Mouse (Mus musculus): Measurements from ENCODE around the gene Sult1a1.

The Sult1a1 gene

DNA sequence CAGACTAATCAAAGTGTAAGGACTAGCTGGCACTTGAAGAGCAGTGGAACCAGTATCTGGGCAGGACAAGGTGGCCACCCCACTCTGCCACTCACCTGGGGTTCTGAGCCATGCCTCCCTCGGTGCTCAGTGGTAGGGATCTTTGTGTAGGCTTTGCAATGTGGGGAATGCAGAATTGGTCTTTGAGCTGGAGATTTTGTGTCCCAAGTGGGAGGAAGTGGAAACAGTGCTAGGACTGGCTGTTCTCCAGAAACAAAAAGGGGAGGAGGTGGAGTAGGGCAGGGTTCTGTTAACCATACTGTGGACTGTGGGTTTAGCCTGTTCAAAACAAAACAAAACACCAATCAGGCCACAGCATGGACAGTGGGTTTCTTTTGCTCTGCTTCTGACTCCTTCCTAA lies at the start of gene Sult1a1:
TSS of gene Sult1a1 (minus strand) at position 226 of the 400 bp plus-strand sequence.
- CTCF ChIA-PET: no interaction called here

DNA sequence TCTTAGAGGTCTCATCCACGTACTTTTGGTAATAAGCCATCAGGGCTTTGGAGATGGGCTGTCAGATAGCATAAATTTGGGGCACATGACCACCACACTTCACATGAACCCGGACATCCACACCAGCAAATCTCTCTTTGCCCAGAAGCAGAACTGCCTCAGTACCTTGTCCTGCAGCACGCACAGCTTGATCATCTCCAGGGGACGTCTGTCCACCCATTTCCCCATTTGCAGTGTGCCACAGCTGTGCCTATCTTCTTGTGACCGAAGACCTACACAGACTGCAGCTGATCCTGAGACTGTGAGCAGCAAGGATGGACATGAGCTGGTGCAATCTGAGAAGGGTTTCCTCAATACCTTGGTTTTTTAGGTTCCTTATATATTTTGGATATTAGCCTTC lies 49.4 kb upstream of the Sult1a1 start:
- CTCF ChIA-PET: no interaction called here

DNA sequence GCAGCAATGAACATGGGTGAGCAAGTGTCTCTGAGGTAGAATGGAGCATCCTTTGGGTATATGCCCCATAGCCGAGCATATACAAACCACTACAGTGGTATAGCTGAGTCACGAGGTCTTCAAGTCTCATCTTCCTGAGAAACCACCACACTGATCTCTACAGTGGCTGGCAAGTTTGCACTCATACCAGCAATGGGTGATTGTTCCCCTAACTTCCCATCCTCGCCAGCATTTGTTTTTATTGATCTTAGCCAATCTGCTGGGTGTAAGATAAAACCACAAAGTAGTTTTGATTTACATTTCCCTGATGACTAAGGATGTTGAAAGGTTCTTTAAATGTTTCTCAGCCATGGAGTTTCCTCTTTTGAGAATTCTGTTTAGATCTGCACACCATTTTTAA lies 48.8 kb upstream of the Sult1a1 start:
- CTCF ChIA-PET: no interaction called here

DNA sequence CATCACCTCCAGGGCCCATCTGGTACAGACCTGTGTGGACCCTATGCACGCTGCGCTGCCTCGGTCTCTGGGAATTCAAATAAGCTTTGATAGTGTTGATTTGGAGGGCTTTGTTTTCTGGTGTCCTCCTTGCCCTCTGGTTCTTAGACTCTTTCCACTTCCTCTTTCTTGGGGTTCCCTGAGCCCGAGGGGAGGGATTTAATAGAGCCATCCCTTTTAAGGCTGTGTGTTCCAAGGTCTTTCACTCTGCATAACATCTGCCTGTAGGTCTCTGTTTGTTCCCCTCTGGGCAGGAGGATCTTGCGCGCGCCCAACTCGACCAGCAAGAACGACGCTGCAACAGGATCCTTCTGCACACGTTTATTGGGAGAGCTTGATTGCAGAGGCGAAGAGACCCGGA lies 45.4 kb upstream of the Sult1a1 start:
- CTCF ChIA-PET: interaction anchor here (0.6 to 0.7 kb wide), 3 partner anchors 9 to 455 kb away, joined by 3 to 7 read pairs (median 5); no protein-coding TSS in a partner anchor

DNA sequence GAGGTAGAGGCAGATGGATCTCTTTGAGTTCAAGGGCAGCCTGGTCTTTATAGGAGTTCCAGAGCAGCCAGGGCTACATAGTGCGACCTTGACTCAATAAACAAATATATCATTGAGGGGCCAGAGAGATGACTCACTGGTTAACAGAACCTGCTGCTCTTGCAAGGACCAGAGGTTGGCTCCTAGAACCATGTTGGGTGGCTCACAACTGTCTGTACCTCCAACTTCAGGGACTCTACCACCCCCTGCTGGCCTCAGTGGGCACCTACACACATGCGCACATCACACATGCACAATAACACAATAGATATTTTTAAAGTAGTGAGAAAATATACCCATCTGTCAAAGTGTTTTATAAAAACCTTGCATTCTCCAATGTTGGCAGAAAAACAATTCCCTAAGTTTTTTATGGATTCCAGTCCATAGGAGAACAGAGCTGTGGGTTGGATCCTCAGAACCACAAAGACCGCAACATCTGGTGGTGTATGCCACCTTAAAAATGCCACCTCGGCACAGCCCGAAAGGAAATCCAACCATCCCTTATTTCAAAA lies 42.6 kb upstream of the Sult1a1 start:
- CTCF ChIA-PET: no interaction called here

DNA sequence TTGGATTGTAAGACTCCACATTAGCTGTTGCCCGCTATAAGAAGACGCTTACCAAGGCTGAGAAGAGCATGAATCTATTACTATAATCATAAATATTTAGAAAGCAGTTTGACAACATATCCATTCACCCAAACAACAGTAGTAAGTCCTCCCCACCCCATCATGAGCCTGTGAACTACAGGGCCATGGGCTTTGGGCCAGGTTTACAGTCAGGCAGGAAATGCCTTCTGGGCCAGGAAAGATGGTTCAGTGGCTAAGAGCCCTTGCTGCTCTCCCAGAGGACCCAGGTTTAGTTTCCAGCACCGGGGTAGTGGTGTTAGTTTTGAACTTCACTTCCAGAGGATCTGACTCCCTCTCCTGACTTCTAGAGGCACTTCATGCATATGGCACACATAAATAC lies 41.3 kb upstream of the Sult1a1 start:
- CTCF ChIA-PET: no interaction called here

DNA sequence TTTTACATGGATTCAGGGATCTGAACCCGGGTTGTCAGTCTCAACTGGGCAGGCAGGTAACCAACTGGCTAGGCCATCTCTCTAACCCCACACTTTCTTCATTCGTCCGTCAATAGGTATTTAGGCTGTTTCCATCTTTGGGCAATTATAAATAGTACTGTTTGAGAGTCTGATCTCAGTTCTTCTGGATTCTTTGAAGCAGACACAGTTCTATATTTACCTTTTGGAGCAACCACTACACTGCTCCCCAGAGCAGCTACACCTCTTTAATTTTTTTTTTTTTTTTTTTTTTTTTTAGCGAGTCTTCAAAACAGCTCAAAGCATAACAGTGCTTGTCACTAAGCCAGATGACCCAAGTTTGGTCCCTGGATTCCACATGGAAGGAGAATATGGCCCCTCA lies 39.4 kb upstream of the Sult1a1 start:
- CTCF ChIA-PET: no interaction called here

DNA sequence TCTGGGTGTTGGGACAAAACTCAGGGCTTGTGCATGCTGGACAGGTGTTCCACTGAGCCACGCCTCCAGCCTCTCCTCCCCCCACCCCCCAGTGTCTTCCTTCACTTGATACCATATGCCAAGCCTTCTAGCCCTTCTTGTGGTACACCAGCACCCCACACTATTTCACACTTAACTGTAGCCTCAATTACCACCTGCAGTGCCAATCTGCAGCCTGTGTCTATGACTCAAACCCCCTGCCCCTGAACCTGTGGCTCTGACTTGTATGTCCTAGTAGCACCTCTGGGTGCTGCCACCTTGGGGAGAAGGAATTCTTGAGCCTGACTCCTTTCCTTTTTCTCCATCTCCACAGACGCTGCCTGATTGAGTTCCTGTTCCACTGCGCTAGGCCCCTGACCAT lies 35.7 kb upstream of the Sult1a1 start:
- CTCF ChIA-PET: no interaction called here

DNA sequence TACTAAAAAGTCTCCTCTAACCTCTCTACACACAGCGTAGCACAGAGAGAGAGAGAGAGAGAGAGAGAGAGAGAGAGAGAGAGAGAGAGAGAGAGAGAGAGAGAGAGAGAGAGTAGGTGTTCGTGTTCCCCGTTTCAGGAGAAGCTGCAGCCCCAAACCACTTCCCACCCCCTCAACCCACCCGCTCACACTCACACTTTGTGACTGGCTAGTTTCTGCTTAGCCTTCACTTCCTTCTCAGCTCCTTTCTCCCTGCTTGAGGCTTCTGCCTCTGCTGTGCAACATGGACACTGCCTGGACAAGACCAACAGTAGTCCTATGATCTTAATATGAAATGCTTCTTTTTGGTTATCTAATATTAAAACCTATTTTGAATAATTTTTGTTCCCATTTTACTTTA lies 34.0 kb upstream of the Sult1a1 start:
- CTCF ChIA-PET: no interaction called here

DNA sequence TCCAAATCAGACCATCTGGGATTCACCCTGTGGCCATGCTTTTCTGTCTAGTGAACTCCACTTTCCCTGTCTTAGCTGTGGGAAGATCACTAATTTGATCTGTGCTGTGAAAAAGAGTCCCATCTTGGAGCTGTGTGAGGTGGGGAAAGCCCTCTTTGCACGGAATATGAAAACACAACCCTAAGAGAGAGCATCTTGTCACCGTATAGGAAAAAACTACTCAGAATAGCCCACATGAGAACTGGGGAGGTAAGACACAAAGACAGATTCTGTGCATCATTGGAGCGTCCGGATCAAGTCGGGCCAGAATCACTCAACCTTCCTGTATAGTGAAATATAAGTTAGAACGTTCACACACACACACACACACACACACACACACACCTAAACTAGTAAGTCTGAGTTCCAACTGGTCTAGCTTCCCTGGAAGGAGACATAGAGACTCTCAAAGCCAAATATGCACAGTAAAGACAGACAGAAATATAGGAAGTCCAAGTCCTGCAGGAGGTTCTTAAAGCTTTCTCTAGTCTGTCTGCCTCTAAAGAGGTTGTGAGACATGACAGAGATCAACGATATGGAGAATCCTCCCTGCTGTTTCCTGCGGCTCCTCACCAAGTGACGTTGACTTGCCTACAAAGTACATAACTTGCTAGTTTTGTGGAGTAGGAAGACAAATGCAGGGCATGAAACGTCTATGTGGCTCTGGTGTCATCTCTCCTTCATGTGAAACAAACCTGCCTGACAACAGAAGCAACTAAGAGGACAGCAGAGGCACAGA lies 32.1 kb upstream of the Sult1a1 start:
- CTCF ChIA-PET: interaction anchor here (0.9 kb wide), 1 partner anchor 11 kb away, joined by 4 read pairs; no protein-coding TSS in a partner anchor

DNA sequence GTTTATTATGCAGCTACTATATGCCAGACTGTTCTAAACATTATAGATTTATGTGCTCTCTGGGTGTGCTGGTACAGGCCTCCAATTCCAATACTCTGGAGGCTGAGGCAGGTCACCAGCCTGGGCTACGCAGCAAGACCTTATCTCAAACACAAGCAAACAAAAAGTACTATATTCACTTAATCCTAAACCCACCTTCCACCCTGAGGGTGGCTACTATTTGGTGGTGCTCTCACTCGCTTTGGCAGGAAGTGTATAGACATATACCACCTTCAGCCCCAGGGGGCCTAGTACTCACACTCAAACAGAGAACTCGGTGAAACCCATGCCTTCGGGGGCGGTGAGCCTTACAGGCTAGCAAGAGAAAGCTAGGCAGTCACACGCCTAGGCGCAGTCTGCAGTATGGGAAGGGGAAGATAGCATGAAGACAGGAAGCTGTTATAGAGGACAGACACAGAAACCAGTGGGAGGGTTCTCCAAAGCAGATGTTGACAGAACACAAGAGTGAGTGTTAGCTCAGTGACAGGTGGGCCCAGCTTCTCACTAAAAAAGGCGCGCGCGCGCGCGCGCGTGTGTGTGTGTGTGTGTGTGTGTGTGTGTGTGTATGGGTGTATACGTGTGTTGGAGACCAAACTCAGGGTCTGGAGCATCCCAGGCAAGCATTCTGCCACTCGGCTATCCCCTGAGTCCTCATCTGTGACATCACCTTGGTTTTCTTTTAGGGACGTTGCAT lies 31.4 kb upstream of the Sult1a1 start, which contains the start of gene Coro1a:
TSS of gene Coro1a (minus strand) at position 346 of the 733 bp plus-strand sequence.
- CTCF ChIA-PET: interaction anchor here (0.9 kb wide), 1 partner anchor 10 kb away, joined by 4 read pairs; no protein-coding TSS in a partner anchor

DNA sequence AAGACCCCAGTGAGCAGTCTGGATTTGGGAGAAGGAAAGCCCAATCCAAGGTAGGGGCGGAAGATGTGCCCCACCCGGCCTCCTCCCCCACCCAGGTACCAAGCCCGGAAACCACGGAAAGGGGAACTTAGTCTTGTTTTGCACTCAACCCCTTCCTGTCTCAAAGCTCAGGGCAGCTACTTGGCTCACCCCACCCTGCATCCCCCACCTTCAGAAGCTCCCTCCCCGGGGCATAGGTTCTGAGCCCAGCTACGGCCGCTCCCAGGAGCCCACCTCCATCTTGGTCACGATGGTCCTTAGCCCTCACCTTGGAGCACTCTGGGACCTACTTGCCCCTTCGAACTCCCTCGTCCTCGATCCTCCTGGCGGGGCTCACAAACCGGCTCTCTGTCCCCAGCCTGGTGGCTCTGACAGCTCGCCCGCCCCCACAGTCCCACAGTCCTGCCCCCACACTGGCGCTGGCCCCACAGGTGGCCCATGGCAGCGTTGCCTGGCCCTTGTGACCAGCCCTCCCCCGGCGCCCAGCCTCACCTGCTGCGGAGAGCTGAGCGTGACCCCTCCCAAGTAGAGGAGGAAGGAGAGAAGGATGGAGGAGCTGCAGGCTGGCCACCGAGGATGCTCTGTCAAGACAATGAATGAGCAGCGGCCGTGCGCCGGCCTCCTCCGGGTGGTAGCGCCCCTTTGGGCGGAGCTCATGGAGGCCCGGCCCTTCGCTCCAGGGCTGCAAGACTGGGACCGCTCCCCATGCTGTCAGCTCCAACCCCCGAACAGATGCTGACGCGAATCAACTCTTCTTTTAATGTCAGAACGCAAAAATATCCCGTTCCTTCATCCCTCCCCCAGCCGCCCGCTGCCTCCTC lies 28.1 kb upstream of the Sult1a1 start:
- CTCF ChIA-PET: interaction anchor here (0.5 to 0.6 kb wide), 3 partner anchors 43 to 408 kb away, joined by 4 to 7 read pairs (median 4); no protein-coding TSS in a partner anchor

DNA sequence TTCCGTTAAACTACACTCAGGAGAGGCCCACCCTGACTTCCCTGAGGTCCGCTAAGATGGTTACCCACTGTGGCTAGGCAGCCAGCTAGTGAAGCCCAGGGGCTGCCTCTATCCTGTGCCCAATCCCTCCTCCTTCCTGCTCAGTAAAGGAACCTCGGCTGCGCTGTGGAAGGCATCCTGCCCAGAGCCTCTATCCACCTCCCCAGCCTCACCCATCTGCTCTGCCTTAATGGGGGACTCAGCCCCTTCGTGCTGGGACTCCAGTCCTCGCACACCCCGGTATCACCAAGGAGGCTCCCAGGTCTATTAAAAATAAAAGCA lies 27.5 kb upstream of the Sult1a1 start:
- CTCF ChIA-PET: no interaction called here

DNA sequence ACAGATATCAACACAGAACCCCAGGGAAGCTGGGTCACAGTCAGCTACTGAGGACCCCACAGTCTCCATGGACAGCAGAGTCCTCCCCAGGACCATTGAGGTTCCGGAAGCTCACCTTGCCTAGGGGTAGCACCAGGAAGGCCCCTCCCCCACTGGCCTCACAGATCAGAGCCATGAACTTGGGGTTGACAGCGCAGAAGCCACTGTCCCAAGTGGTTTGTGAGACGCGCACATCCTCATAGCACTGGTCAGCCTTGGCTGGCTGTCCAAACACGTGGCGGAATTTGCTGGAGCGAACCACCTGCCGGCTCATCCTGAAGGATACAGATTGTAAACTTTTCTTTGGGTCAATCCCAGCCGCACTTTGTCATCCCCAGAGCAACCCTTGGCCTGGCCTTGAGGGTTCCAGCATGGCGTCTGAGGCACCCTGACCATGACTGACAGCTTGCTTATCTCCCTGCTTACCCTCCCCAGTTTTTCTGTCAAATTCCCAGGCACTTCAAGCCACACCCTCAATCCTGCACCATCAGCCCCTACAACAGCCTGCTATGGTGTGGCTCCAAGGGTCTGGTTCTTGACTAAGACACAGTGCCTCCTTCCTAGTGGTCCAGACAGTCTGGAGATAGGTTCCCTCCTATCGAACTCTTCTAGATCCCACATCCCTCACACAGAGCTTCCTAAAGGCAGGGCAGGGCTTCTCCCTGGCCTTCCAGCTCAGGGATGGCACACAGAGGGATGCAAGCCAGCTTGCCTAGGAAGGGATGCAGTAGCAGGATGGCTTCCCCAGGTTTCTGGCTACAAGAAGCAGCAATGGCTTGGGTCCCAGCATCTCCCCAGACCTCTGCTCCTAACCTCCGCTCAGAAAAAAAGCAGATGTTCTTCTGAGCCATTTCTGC lies 26.9 kb upstream of the Sult1a1 start:
- CTCF ChIA-PET: no interaction called here

DNA sequence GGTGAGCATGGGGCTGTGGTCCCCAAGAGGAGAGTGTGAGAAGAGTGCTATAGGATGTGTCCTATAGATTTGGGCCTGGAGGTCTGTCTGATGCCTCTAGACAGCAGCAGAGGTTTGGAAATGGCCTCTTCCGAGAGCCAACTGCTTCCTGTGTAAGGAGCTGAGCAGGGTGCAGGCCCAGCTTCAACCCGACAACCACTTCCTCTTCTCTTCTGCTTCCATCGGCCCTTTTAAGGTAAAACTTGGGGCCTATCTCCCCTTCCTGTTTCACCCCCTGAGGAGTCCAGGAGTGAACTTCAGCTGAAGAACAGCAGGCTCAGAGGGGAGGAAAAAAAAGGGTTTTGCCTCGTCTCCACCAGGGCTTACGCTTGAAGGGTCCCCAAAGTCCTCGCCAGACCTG lies 26.1 kb upstream of the Sult1a1 start:
- CTCF ChIA-PET: no interaction called here

DNA sequence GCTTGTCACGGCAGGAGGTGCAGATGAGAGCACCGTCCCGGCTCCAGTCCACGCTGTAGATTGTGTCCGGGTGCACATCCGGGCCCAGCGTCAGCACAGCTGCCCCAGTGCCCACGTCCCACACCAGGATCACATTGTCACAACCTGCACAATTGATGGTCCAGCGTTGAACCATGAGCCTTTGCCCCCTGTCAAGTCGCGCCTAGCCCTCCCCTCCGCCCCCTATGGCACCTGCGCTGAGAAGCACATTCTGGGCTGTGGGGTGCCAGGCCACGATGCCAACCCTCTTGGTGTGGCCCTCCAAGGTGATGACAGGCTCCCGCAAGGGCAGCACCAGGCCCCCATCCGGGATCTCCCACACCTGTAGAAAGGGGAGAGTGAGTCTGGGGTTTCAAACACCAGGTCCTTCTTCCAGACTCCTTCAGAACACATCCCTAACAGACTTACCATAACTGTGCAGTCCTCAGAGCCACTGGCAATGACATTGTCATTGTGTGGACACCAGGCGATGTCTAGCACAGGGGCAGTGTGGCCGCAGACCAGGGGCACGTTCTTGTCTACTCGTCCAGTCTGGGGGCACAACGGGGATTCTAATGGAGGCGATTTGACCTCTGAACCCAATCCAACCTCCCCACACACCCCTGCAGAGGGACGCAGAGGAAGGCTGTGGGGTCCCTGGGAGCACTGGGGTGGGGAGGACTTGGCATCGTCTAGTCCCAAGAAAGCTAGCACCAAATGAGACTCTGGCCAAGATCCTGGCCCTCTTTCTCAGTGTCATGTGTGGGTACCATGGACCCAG lies 25.5 kb upstream of the Sult1a1 start:
- CTCF ChIA-PET: no interaction called here

DNA sequence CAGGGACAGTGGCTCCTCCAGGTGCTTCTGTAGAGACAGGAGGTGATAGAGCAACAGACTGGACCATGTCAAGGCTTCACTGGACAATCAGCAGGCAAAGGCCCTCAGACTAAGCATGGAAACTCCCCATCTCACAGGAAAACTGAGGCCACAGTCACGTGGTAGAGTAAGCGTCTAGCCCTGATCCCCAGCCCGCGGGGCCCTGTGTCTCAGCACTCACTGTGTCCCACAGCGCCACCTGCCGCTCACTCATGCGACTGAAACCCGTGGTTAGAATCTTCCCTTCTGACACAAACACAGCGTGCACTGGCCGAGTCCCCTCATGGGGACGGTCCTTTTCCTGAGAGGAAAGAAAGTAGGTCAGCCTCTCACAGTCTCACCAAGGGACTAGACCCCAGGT lies 24.8 kb upstream of the Sult1a1 start:
- CTCF ChIA-PET: no interaction called here

DNA sequence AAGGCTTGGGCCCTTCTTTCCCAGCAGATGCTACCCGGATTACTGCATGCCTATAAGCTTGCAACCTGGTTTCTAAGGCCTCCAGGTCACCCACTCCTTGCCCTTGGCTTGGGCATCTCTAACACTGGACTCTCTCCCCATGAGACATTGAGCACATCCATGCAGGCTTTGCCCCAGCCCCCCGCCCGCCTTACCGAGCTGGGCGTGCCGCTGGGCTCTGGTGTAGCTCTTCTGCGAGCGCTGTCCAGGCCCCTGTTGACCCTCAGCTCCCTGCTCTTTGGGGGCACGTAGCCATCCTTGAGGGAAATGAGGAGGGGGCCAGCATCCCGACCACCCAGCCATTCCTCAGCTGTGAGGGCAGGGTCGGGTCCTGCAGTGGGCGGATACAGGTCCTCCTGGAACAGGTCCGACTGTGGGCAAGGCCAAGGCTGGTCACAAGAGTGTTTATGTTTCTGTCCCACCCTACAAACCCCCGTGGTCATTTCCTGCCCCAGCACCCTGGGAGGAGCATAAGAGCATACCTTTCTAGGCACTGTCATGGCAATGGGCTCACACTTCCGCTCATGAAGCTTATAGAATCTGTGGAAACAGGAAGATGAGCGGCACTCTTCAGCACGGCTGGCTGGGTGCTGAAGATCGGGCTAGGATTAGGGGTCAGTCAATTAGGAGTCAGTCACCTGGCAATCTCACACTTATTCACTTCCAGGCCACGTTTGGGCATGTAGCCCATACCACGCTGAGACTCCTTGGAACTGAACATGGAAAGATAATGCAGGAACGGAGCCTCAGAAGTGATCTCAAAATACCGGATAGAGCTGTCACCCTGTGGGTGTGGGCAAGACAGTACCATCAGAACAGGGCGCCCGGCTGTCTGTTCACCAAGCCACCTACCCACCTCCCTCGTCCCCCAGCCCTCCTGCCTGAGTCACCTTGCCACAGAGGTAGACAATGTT lies 24.1 kb upstream of the Sult1a1 start:
- CTCF ChIA-PET: interaction anchor here (0.6 kb wide), 1 partner anchor 33 kb away, joined by 3 read pairs; no protein-coding TSS in a partner anchor

DNA sequence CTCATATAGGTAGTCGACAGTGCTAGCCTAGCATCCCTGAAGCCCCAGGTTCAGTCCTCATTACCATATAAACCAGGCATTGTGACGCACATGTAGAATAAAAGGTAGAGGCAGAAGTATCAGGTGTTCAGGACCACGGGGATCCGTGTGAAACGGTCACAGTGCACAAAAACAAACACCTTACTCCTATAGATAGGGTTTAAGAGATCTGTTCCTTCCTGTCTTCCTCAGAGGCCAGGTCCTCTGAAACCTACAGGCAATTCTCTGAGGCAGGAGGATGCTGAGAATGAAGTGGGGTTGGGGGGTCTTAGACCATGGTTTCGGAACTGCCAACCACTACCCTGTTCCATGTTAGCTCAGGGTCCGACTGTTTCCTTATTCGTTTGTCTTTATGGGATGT lies 21.6 kb upstream of the Sult1a1 start:
- CTCF ChIA-PET: no interaction called here
